Mouse (Mus musculus) neural tube, embryonic 10.5 days (tissue): ENCODE results near the gene Zglp1.

Source experiments
- DNase-seq: peaks from one replicate; pipeline ENCODE4 v3.0.0-alpha.2; 2017; ENCODE audit warnings: low spot score; ENCODE audit errors: extremely low spot score

The Zglp1 gene

DNA sequence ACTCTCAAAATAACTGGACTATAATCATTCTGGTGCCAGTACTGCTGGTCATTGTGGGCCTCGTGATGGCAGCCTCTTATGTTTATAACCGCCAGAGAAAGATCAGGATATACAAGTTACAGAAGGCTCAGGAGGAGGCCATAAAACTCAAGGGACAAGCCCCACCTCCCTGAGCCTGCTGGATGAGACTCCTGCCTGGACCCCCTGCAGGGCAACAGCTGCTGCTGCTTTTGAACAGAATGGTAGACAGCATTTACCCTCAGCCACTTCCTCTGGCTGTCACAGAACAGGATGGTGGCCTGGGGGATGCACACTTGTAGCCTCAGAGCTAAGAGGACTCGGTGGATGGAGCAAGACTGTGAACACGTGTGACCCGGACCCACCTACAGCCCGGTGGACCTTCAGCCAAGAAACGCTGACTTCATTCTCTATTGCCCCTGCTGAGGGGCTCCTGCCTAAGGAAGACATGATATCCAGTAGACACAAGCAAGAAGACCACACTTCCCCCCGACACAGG lies 39.1 kb downstream of the Zglp1 start:
- DNase-seq: peak; percentile 24

GRCm38 (mm10) chr9:21026849-21027248 lies 40.0 kb downstream of the Zglp1 start:
- DNase-seq: no peak

- DNase-seq: no peak
Measured at GRCm38 (mm10) chr9:21025258-21025810, 41.6 kb downstream of the Zglp1 start.

GRCm38 (mm10) chr9:21022726-21023125 lies 44.2 kb downstream of the Zglp1 start:
- DNase-seq: no peak

DNA sequence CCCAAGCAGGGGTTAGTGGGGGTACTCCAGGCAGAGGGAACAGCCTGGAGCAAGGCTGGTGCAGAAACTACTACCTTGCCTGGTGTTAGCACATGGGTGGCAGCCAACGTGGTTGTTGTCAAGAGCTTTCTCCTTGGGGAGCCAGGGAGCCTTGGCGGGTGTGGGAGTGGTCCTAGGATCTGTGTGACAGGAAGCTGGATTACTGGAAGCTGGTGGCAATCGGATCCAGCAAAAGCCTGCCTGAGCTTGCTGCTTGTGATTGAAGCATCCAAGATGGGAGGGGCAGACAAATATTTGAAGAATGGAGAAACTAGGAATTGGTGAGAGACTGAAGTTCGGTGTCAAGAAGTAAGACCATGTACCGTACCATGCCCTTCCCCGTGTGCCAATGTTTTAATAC lies 44.6 kb downstream of the Zglp1 start:
- no peak for DNase-seq

GRCm38 (mm10) chr9:21021363-21021762 lies 45.5 kb downstream of the Zglp1 start:
- DNase-seq: no peak

DNA sequence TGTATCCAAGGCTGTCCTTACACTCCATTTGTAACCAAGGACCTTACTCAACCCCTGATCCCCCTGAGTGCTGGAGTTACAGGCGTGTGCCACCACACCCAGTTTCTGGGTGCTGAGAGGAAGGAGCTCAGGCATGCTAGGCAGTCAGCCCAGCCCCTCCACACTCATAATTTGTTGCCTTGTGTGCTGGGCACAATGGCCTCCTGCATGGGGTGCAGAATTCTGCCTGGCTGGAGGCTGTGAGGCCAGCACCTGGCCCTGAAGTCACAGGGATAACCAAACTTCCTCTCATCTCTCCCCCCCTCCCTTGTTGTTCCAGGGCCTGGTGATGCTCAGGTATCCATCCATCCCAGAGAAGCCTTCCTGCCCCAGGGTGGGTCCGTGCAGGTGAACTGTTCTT lies 48.3 kb downstream of the Zglp1 start:
- no peak for DNase-seq

GRCm38 (mm10) chr9:21017177-21017575 lies 49.7 kb downstream of the Zglp1 start:
- no peak for DNase-seq

DNA sequence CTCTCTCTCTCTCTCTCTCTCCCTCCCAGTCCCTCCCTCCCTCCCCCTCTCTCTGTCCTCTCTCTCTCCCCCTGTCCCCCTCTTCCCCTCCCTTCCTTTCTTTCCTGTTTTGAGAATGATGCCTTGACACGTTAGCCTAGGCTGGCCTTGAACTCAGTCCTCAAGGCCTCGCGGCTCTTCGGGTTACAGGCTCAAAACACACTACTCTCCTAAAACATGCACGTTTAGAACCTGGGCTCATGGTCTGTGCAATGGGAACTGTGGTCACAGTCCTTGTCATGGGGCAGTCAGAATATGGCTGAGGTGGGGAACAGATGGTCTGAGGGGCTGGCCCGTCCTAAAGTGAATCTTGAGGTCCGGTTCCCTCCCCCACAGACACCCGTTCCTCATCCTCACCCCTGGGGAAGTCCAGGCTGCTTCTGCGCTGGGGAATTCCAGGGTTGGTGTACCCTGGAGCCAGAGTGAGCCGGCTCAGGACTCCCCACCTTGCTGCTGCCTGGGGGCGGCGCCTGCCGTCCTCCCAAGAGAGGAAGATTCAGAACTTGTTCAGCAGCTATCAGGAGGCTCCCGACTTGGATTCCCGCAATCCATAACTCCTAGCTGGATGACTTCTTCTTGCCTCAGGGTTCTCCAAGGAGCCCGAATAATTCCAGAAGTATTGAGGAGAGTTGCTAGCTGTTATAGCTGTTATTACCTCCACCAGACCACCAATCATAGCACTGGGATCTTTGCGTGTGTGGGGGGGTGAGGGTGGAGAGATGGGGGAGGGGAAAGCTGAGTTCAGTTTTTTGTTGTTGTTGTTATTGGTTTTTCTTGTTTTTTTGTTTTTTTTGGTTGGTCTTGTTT lies 50.3 kb downstream of the Zglp1 start:
- DNase-seq: no peak

DNA sequence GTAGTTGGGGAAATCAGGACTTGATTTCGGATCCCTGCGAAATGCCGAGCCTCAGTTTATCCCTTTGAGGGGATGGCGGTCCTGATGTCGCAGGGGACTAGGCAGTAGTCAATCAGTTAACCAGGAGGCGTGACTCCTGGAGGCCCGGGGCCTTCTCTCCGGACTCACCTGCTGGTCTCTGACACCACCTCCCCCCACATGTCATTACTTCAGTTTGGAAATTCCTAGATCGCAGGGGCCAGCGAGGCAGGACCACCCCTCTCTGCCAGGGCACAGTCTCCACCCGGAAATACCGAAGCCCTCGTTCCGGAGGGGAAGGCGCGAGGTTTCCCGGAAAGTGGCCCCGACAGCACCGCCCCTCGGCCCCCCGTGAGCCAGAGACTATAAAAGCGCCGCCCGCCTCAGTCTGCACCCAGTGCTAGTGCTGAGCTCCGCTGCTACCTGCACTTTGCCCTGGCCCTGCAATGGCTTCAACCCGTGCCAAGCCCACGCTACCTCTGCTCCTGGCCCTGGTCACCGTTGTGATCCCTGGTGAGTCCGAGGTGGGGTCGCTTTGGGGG lies 51.2 kb downstream of the Zglp1 start, which contains the start of gene Icam1:
Icam1 (plus strand) TSS at position 415 of the 560 bp plus-strand sequence.
- no peak for DNase-seq

GRCm38 (mm10) chr9:21014691-21015570 lies 52.0 kb downstream of the Zglp1 start:
- no peak for DNase-seq
